Comparison of ENCODE assay signal across 9 mouse cellular contexts in the genomic region with DNA sequence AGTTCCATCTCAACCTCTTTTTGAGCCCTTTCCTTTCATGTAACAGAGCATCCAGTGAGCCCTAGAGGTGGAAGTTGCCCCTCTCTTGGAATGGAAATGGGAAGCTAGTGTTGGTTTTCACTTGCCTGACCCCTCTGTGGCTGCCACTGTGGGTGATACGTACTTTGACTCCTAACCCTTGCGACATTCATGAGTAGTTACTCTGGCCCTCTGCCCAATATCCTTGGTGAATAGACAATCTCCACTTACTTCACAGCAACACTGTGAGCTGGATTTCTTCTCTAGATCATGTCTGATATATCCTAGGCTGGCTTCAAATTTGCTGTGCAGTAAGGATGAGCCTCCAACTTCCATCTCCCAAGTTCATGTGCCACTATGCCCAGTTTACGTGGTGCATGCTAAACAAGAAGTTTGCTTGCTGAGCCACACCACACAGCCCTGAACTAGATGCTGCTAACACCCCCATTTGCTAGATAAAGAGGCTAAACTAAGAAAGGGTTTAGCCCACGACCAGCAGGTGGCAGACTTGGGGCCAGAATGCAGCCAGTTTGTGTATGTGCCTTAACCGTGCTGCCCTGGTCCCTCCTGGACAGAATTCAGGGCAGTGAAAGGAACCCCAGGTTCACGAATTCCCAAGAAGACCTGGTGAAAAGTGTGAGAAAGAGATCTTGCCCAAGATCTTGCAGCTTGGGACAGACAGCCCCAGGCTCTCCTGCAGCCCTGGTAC. TPM values are rescaled to one million over a fixed set of nuclear protein-coding genes. Genes with fewer than 3 reads are reported as not detected.
DNase-seq lines count a peak whose midpoint lies in the region; ATAC-seq lines count a peak whose summit lies in the region.
"Had no signal": no experiment of that assay in that cellular context is flagged by ENCODE, and none has a peak within 500 bp of the region (broad histone marks: within the 10 kb centered on the region; RNA-seq: fewer than 3 reads in every experiment).

No protein-coding gene starts in this region.

- H3K27ac ChIP-seq in midbrain, embryonic 14.5 days (replicated peaks; ENCODE audit: low read depth, low read length) = no peak overlapping the region
- H3K27ac ChIP-seq in midbrain, embryonic 16.5 days (ENCODE audit: low read length) = no peak overlapping the region
- H3K27ac ChIP-seq in heart, embryonic 10.5 days = 0 out of 2 replicates have a peak overlapping the region, but pooled peaks have one; percentile 10

- H3K4me3 ChIP-seq in midbrain, embryonic 14.5 days (replicated peaks; ENCODE audit: low read depth, low read length) = no peak overlapping the region
- no peak overlapping the region for H3K4me3 ChIP-seq in midbrain, embryonic 16.5 days (ENCODE audit: low read depth, low read length)
- H3K4me3 ChIP-seq in heart, embryonic 10.5 days = no peak overlapping the region

- DNase-seq in midbrain, embryonic 14.5 days = peak; percentile 76
- DNase-seq in T-cell, adult 2 months (ENCODE audit: low spot score) = peak; percentile 27
- peak; percentile 63 to 81 for DNase-seq in cerebellum, postnatal 25 days
- no peak for DNase-seq in heart, embryonic 10.5 days (ENCODE audit: low spot score)
- DNase-seq in layer of hippocampus, postnatal 25 days (ENCODE audit: extremely low spot score in 1 of 2, low spot score in 1 of 2) = peak; percentile 23 to 76
- peak; percentile 64 for DNase-seq in thymus, postnatal 0 days (ENCODE audit: low spot score)

- 26% methylated on average over 6 of the region's 6 CpGs for WGBS in midbrain, embryonic 14.5 days
- 26% methylated on average over 6 of the region's 6 CpGs for WGBS in midbrain, embryonic 16.5 days
- WGBS in heart, embryonic 10.5 days = 25% methylated on average over 6 of the region's 6 CpGs

- no peaks in the 10 kb centered on the region for H3K9me3 ChIP-seq in midbrain, embryonic 14.5 days (ENCODE audit: control insufficient read depth, low read length)
- no peaks in the 10 kb centered on the region for H3K9me3 ChIP-seq in midbrain, embryonic 16.5 days (replicated peaks; ENCODE audit: control insufficient read depth, low read length, poor library complexity, severe bottlenecking)
- H3K9me3 ChIP-seq in heart, embryonic 10.5 days = no peaks in the 10 kb centered on the region

- no peaks in the 10 kb centered on the region for H3K36me3 ChIP-seq in midbrain, embryonic 14.5 days (ENCODE audit: control insufficient read depth, insufficient read depth, low read length)
- H3K36me3 ChIP-seq in midbrain, embryonic 16.5 days (ENCODE audit: control insufficient read depth, insufficient read depth, low read length) = no peaks in the 10 kb centered on the region
- no peaks in the 10 kb centered on the region for H3K36me3 ChIP-seq in heart, embryonic 10.5 days

- H3K4me1 ChIP-seq in midbrain, embryonic 14.5 days (ENCODE audit: control insufficient read depth, insufficient read depth, low read length) = no peaks in the 10 kb centered on the region; the same call in 1 of the 2 replicates
- H3K4me1 ChIP-seq in midbrain, embryonic 16.5 days (ENCODE audit: control insufficient read depth, insufficient read depth, low read length) = no peaks in the 10 kb centered on the region
- H3K4me1 ChIP-seq in heart, embryonic 10.5 days = peaks cover 31% of the 10 kb centered on the region

- H3K4me2 ChIP-seq in midbrain, embryonic 14.5 days (ENCODE audit: low read length) = no peak overlapping the region
- no peak overlapping the region for H3K4me2 ChIP-seq in midbrain, embryonic 16.5 days (ENCODE audit: low read length)

- H3K27me3 ChIP-seq in midbrain, embryonic 14.5 days (ENCODE audit: control insufficient read depth, insufficient read depth, low read length) = peaks cover 40% of the 10 kb centered on the region
- peaks cover 32% of the 10 kb centered on the region for H3K27me3 ChIP-seq in midbrain, embryonic 16.5 days (ENCODE audit: control insufficient read depth, insufficient read depth, low read depth, low read length)
- H3K27me3 ChIP-seq in heart, embryonic 10.5 days (ENCODE audit: insufficient read depth, poor library complexity, severe bottlenecking) = peaks cover 52% of the 10 kb centered on the region

- no peak for ATAC-seq in midbrain, embryonic 14.5 days (ENCODE audit: low FRiP score, low TSS enrichment)
- ATAC-seq in midbrain, embryonic 16.5 days = no peak
- ATAC-seq in megakaryocyte progenitor cell, adult 5-6 weeks (replicated peaks; ENCODE audit: poor library complexity) = peak; percentile 90

- H3K9ac ChIP-seq in midbrain, embryonic 14.5 days (replicated peaks; ENCODE audit: low read length) = no peak overlapping the region
- no peak overlapping the region for H3K9ac ChIP-seq in midbrain, embryonic 16.5 days (ENCODE audit: low read depth, low read length)

RNA-seq across cellular contexts. Expression of gene Kbtbd13, which starts 1.3 kb away (rescaled TPM):
- polyA plus RNA-seq in midbrain, embryonic 14.5 days (2014; fragmentation: Nextera tagmentation; extraction: Ambion mirVana) = 0.23 and 0.47 TPM in 2 replicates
- 0.50 and 0.67 TPM in 2 replicates for polyA plus RNA-seq in midbrain, embryonic 16.5 days (2015; fragmentation: Nextera tagmentation; extraction: Ambion mirVana)
- 1.4 and 2.1 TPM in 2 replicates for polyA plus RNA-seq in heart, embryonic 10.5 days (2016; fragmentation: Nextera tagmentation; extraction: Ambion mirVana)
- total RNA-seq in layer of hippocampus, postnatal 25 days (2021) = under 1 TPM; 0.17 to 0.40 TPM
- total RNA-seq in megakaryocyte progenitor cell, adult 5-6 weeks (2015) = 0.10 TPM in 1 of 2 replicates, not detected in the other
- total RNA-seq in megakaryocyte progenitor cell, adult 5-6 weeks (2017) = 0.17 and 0.37 TPM in 2 replicates
- 0.37 and 0.55 TPM in 2 replicates for polyA plus RNA-seq in thymus, postnatal 0 days (2015; fragmentation: Nextera tagmentation; extraction: Ambion mirVana)

RNA-seq across cellular contexts. Expression of gene Rasl12, which starts 5.5 kb away (rescaled TPM):
- polyA plus RNA-seq in midbrain, embryonic 14.5 days (2014; fragmentation: Nextera tagmentation; extraction: Ambion mirVana) = 6.5 and 7.1 TPM in 2 replicates
- polyA plus RNA-seq in midbrain, embryonic 16.5 days (2015; fragmentation: Nextera tagmentation; extraction: Ambion mirVana) = 7.1 and 8.4 TPM in 2 replicates
- 1.9 and 3.9 TPM in 2 replicates for polyA plus RNA-seq in heart, embryonic 10.5 days (2016; fragmentation: Nextera tagmentation; extraction: Ambion mirVana)
- total RNA-seq in layer of hippocampus, postnatal 25 days (2021) = 1 to 10 TPM; 3.0 to 4.3 TPM
- total RNA-seq in megakaryocyte progenitor cell, adult 5-6 weeks (2015) = not detected in 2 replicates
- not detected in 2 replicates for total RNA-seq in megakaryocyte progenitor cell, adult 5-6 weeks (2017)
- polyA plus RNA-seq in thymus, postnatal 0 days (2015; fragmentation: Nextera tagmentation; extraction: Ambion mirVana) = 2.0 and 2.2 TPM in 2 replicates

RNA-seq across cellular contexts. Expression of gene Slc51b, which starts 30.0 kb away (rescaled TPM):
- not detected in 2 replicates for polyA plus RNA-seq in midbrain, embryonic 14.5 days (2014; fragmentation: Nextera tagmentation; extraction: Ambion mirVana)
- not detected in 2 replicates for polyA plus RNA-seq in midbrain, embryonic 16.5 days (2015; fragmentation: Nextera tagmentation; extraction: Ambion mirVana)
- polyA plus RNA-seq in heart, embryonic 10.5 days (2016; fragmentation: Nextera tagmentation; extraction: Ambion mirVana) = not detected in 2 replicates
- not detected for total RNA-seq in layer of hippocampus, postnatal 25 days (2021)
- not detected in 2 replicates for total RNA-seq in megakaryocyte progenitor cell, adult 5-6 weeks (2015)
- not detected in 2 replicates for total RNA-seq in megakaryocyte progenitor cell, adult 5-6 weeks (2017)
- polyA plus RNA-seq in thymus, postnatal 0 days (2015; fragmentation: Nextera tagmentation; extraction: Ambion mirVana) = 0.21 TPM in 1 of 2 replicates, not detected in the other
- total RNA-seq: gastrocnemius, postnatal 4 days had no signal

RNA-seq across cellular contexts. Expression of gene Ubap1l, which starts 32.0 kb away (rescaled TPM):
- 1.5 and 1.7 TPM in 2 replicates for polyA plus RNA-seq in midbrain, embryonic 14.5 days (2014; fragmentation: Nextera tagmentation; extraction: Ambion mirVana)
- 2.1 and 2.7 TPM in 2 replicates for polyA plus RNA-seq in midbrain, embryonic 16.5 days (2015; fragmentation: Nextera tagmentation; extraction: Ambion mirVana)
- 0.27 and 0.38 TPM in 2 replicates for polyA plus RNA-seq in heart, embryonic 10.5 days (2016; fragmentation: Nextera tagmentation; extraction: Ambion mirVana)
- total RNA-seq in layer of hippocampus, postnatal 25 days (2021) = 1 to 10 TPM; 2.0 to 2.5 TPM
- not detected in 2 replicates for total RNA-seq in megakaryocyte progenitor cell, adult 5-6 weeks (2015)
- total RNA-seq in megakaryocyte progenitor cell, adult 5-6 weeks (2017) = 0.57 TPM in 1 of 2 replicates, not detected in the other
- 0.12 and 0.22 TPM in 2 replicates for polyA plus RNA-seq in thymus, postnatal 0 days (2015; fragmentation: Nextera tagmentation; extraction: Ambion mirVana)

RNA-seq across cellular contexts. Expression of gene Mtfmt, which starts 42.8 kb away (rescaled TPM):
- 22.0 and 23.5 TPM in 2 replicates for polyA plus RNA-seq in midbrain, embryonic 14.5 days (2014; fragmentation: Nextera tagmentation; extraction: Ambion mirVana)
- polyA plus RNA-seq in midbrain, embryonic 16.5 days (2015; fragmentation: Nextera tagmentation; extraction: Ambion mirVana) = 23.2 and 25.0 TPM in 2 replicates
- polyA plus RNA-seq in heart, embryonic 10.5 days (2016; fragmentation: Nextera tagmentation; extraction: Ambion mirVana) = 14.7 and 17.3 TPM in 2 replicates
- total RNA-seq in layer of hippocampus, postnatal 25 days (2021) = 10 to 100 TPM; 15.5 to 20.3 TPM
- total RNA-seq in megakaryocyte progenitor cell, adult 5-6 weeks (2015) = 26.6 and 27.2 TPM in 2 replicates
- 16.4 and 19.5 TPM in 2 replicates for total RNA-seq in megakaryocyte progenitor cell, adult 5-6 weeks (2017)
- 19.5 and 23.5 TPM in 2 replicates for polyA plus RNA-seq in thymus, postnatal 0 days (2015; fragmentation: Nextera tagmentation; extraction: Ambion mirVana)
